Mouse (Mus musculus) midbrain, embryonic 15.5 days (tissue): ENCODE data around the gene Nkain4. TPM values are rescaled to one million over a fixed set of nuclear protein-coding genes. Genes with fewer than 3 reads are reported as not detected.

Source experiments
- ATAC-seq: fragments of 200-750 bp; cut with Nextera tagmentation; replicated peaks from 2 replicates; pipeline ENCODE4 v1.8.0; 2017; ENCODE audit warnings: moderate TSS enrichment
- H3K27ac ChIP-seq: fragments of 300-500 bp; sonication (generic); 2 replicates; pipeline ENCODE4 v1.5.1; 2015; ENCODE audit warnings: mild to moderate bottlenecking, inconsistent platforms
- H3K27me3 ChIP-seq: fragments of 300-500 bp; sonication (generic); replicated peaks from 2 replicates; pipeline ENCODE4 v1.6.1; 2015; ENCODE audit warnings: inconsistent platforms
- H3K36me3 ChIP-seq: fragments of 300-500 bp; sonication (generic); replicated peaks from 2 replicates; pipeline ENCODE4 v1.6.1; 2015; ENCODE audit warnings: inconsistent platforms
- H3K4me1 ChIP-seq: fragments of 300-500 bp; sonication (generic); 2 replicates; pipeline ENCODE4 v1.6.1; 2015; ENCODE audit warnings: inconsistent platforms
- H3K4me2 ChIP-seq: fragments of 300-500 bp; sonication (generic); 2 replicates; pipeline ENCODE4 v1.6.1; 2015; ENCODE audit warnings: inconsistent platforms, mild to moderate bottlenecking, moderate library complexity
- H3K4me3 ChIP-seq: fragments of 300-500 bp; sonication (generic); 2 replicates; pipeline ENCODE4 v1.5.1; 2015; ENCODE audit warnings: mild to moderate bottlenecking, inconsistent platforms
- H3K9ac ChIP-seq: fragments of 300-500 bp; sonication (generic); 2 replicates; pipeline ENCODE4 v1.6.1; 2015; ENCODE audit warnings: mild to moderate bottlenecking, inconsistent platforms
- H3K9me3 ChIP-seq: fragments of 300-500 bp; sonication (generic); 2 replicates; pipeline ENCODE4 v1.6.1; 2016; ENCODE audit warnings: inconsistent platforms
- WGBS: fragments of 180-500 bp; shearing (Covaris S2); methylation state at CpG from one replicate; pipeline ENCODE4 v1.1.7; 2015; ENCODE audit warnings: mixed read lengths; 5-methylcytosine and 5-hydroxymethylcytosine counted together
- polyA plus RNA-seq: library from polyadenylated mRNA; unstranded; fragments of >200 nt; fragmentation: Nextera tagmentation; extraction: Ambion mirVana; gene quantifications from 2 replicates; pipeline ENCODE4 v1.2.1, GENCODE M21; 2015

Gene Nkain4
- polyA plus RNA-seq, 1 experiment from 2014 or later: 77.0 TPM

DNA sequence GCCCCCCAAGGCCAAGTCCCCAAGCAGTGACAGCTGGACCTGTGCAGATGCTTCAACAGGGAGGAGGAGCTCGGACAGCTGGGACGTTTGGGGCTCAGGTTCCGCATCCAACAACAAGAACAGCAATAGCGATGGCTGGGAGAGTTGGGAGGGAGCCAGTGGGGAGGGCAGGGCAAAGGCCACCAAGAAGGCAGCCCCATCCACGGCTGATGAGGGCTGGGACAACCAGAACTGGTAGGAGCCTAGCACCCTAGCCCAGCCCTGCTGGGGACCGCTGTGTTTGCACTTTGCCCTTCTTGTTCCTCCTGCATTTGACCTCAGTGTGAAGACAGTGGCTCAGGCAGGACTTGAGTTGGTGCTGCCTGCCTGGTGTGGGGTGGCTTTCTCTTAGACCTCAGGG, 26.6 kb upstream of the Nkain4 start:
- Histone ChIP-seq H3K36me3 (peaks cover 59% of the 10 kb centered on the region), H3K4me1 (no peaks in the 10 kb centered on the region), H3K9ac (no peak overlapping the region), H3K4me3 (no peak overlapping the region), H3K27ac (no peak overlapping the region), H3K4me2 (no peak overlapping the region), H3K9me3 (no peaks in the 10 kb centered on the region), H3K27me3 (no peaks in the 10 kb centered on the region)
- no peak for ATAC-seq
- WGBS: 86% methylated on average over 6 of the region's 6 CpGs

DNA sequence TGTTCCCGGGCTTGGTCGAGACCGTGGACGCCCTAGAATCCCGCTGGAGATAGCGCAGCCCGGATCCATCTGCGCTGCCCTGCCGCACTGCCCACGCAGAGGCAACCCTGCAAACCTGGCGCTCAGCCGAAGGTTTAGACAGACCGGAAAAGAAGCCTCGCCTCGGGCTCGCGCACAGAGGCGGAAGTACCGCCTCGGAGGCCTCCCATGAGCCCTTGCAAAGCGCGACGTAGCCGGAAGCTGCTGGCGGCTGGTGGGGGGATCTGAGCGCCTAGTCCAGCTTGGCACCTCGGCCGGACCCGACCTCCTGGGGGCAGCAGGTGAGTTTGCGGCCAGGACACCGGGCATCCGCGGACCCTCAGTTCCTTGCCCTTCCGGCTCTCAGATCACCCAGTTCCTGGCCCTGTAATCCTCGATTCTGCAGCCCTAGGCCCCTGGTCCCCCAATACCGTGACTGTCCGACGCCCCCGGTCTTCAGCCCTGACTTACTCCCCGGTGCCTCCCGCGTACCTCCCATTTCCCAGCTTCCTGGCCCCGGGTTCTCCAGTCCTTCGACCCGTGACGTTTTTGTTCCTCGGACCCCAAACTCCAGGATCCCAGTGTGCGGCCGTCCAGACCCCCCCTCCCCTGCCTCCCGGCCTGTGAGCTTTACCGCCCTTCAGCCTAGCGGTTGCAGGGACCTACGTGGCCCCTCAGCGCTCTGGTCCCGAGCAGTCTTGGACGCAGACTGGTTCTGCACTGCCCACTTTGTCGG, 12.7 kb upstream of the Nkain4 start, which contains the start of gene Arfgap1:
TSS of gene Arfgap1 (plus strand) at position 216 of the 754 bp plus-strand sequence.
- Histone ChIP-seq H3K27ac (peak within 1 kb of the TSS; percentile 86), H3K27me3 (no peaks in the 10 kb centered on the region), H3K9me3 (no peaks in the 10 kb centered on the region), H3K4me3 (peak within 1 kb of the TSS; percentile 84), H3K4me1 (peaks cover 29% of the 10 kb centered on the region), H3K4me2 (peak within 1 kb of the TSS; percentile 87), H3K36me3 (peaks cover 14% of the 10 kb centered on the region), H3K9ac (peak within 1 kb of the TSS; percentile 90)
- WGBS: under 1% methylated on average over 56 of the region's 57 CpGs
- peak; percentile 95 for ATAC-seq

DNA sequence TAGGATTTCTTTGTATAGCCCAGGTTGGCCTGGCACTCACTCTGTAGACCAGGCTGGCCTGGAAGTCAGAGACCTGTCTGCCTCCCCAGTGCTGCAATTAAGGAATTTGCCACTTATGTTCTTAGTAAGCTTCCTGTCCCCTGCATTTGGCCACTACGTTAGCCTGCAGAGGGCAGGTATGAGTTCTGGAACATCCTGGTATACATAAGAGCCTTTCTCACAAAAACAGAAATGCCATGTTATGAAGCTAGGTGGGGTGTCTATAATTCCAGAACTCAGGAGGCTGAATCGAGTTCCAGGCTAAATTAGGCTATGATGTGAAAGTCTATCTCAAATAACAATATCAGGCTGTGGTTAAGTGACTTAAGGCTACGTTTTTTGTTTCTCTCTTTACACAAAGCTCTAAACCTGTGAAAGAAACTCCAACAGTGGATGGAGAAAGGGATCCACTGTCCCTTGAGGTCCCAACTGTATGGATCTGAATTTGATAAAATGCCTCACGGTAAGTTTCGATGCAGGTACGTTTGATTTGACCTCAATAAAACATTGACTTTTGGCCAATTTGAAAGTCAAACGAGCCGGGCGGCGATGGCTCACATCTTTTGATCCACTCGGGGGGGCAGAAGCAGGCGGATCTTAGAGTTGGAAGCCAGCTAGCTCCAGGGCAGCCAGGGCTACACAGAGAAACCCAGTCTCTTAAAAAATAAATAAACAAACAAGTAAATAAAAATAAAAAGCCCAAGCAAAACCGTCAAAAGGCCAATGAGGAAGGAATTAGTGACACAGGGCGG, 11.8 kb upstream of the Nkain4 start:
- WGBS: 13% methylated on average over 14 of the region's 14 CpGs
- Histone ChIP-seq H3K9ac (peak overlapping the region; percentile 90), H3K4me3 (peak overlapping the region; percentile 84), H3K27ac (peak overlapping the region; percentile 86), H3K4me1 (peaks cover 29% of the 10 kb centered on the region), H3K27me3 (no peaks in the 10 kb centered on the region), H3K9me3 (no peaks in the 10 kb centered on the region), H3K4me2 (peak overlapping the region; percentile 87), H3K36me3 (peaks cover 5% of the 10 kb centered on the region; the same call in 1 of the 2 replicates)
- ATAC-seq: no peak

- WGBS: 3% methylated on average over 5 of the region's 5 CpGs
- H3K4me1 ChIP-seq: peaks cover 26% of the 10 kb centered on the region
- ATAC-seq: no peak
These were observed 9.5 kb upstream of the Nkain4 start for GRCm38 (mm10) chr2:180963956-180964355.

DNA sequence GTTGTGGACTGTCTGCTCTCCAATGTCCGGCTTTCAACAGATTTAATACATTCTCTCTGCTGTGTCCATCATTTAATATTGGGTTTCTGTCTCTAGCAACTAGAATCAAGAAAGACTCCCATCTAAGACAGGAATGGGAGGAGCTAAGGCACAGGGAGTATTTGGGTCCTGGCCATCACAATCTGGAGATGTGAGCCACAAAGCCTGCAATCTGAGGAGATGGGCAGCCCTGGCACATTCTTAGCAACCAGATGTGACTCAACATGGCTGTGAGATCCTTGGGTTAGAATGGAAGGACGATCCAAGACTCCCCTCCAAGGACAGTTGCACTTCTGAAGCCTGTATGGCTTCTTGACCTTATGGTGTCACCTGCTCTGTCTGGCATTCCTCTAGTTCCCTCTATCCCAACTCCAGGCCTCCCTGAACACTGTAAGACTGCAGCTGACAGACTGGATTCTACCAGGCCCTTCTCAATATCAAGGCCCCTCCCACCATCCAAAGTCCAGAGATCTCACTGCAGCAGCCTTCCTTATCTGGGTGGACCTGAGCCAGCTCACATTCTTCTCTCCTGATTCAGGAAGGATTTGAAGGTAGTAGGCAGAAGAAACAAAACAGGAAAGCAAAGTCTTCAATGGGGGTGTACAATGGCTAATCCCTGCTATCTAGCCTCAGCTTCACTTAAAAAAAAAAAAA, 8.3 kb upstream of the Nkain4 start:
- no peaks in the 10 kb centered on the region for H3K9me3 ChIP-seq
- WGBS: 76% methylated on average over 2 of the region's 2 CpGs
- H3K4me1 ChIP-seq: peaks cover 16% of the 10 kb centered on the region
- H3K36me3 ChIP-seq: no peaks in the 10 kb centered on the region
- no peak for ATAC-seq
- no peak overlapping the region for H3K9ac ChIP-seq
- H3K4me3 ChIP-seq: no peak overlapping the region
- H3K27ac ChIP-seq: no peak overlapping the region
- H3K4me2 ChIP-seq: no peak overlapping the region
- no peaks in the 10 kb centered on the region for H3K27me3 ChIP-seq

More at GRCm38 (mm10) chr2:180963956-180964355, 9.5 kb upstream of the Nkain4 start:
- Histone ChIP-seq H3K4me3 (no peak overlapping the region), H3K4me2 (no peak overlapping the region), H3K9ac (no peak overlapping the region), H3K9me3 (no peaks in the 10 kb centered on the region), H3K36me3 (no peaks in the 10 kb centered on the region), H3K27ac (no peak overlapping the region), H3K27me3 (no peaks in the 10 kb centered on the region)

- ATAC-seq: no peak
- peaks cover 5% of the 10 kb centered on the region for H3K4me1 ChIP-seq
- H3K27me3 ChIP-seq: no peaks in the 10 kb centered on the region
- H3K4me3 ChIP-seq: no peak overlapping the region
- no peaks in the 10 kb centered on the region for H3K9me3 ChIP-seq
- H3K27ac ChIP-seq: no peak overlapping the region
- no peak overlapping the region for H3K4me2 ChIP-seq
- no peak overlapping the region for H3K9ac ChIP-seq
- 83% methylated on average over 3 of the region's 3 CpGs for WGBS
- no peaks in the 10 kb centered on the region for H3K36me3 ChIP-seq
These were observed 5.7 kb upstream of the Nkain4 start for GRCm38 (mm10) chr2:180960187-180960586.

GRCm38 (mm10) chr2:180959605-180960004, 5.1 kb upstream of the Nkain4 start:
- Histone ChIP-seq H3K4me1 (peaks cover 10% of the 10 kb centered on the region), H3K27ac (no peak overlapping the region), H3K9me3 (no peaks in the 10 kb centered on the region), H3K4me2 (no peak overlapping the region), H3K9ac (no peak overlapping the region), H3K27me3 (no peaks in the 10 kb centered on the region), H3K4me3 (no peak overlapping the region), H3K36me3 (no peaks in the 10 kb centered on the region)
- 79% methylated on average over 7 of the region's 7 CpGs for WGBS
- no peak for ATAC-seq

DNA sequence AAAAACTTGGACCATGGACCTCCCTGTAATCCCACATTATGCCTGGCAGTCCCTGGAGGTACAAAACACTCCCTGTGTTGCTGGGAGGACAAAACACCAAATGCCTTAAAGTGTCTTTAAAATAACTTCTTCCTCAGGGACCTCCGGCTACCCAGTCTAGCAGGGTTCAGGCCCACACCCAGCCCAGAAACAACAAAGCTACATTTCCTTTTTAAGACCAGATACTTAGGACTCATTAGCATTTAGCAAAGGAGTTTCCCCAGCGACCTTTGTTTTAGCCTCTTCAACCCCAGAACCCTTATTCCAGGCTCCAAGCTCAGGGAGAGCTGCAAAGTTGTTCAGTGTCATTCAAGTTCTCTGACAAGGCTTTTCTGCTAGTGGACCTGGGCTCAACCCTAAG, 861 bp downstream of the Nkain4 start:
- Histone ChIP-seq H3K4me3 (peak overlapping the region; percentile 60), H3K36me3 (no peaks in the 10 kb centered on the region), H3K4me2 (peak overlapping the region; percentile 75), H3K9ac (peak overlapping the region; percentile 66), H3K27me3 (no peaks in the 10 kb centered on the region), H3K9me3 (no peaks in the 10 kb centered on the region), H3K4me1 (peaks cover 38% of the 10 kb centered on the region), H3K27ac (peak overlapping the region; percentile 87)
- 4% methylated on average over 2 of the region's 2 CpGs for WGBS
- no peak for ATAC-seq

DNA sequence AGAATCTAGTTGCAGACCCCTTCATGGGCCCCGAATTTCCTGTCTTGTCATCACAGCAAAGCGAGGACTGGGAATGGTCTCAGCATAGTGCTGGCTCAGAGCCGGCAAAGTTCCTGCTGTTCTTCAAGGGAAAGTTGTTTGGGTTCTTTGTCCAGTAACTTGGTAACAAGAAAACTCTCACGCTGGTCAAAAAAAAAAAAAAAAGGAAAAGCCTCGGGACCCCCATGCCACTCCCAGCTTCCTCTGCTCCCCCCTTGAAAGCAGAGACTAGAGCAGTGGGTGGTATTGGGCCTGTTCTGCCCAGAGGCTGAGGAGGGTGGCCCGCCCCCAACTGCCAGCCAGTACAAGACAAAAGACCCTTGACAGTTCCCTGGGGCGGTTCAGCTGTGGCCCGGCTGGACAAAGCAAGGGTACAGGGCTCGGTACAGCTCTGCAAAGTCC, 1.7 kb downstream of the Nkain4 start:
- H3K27me3 ChIP-seq: no peaks in the 10 kb centered on the region
- peak overlapping the region; percentile 60 for H3K4me3 ChIP-seq
- H3K9me3 ChIP-seq: no peaks in the 10 kb centered on the region
- H3K9ac ChIP-seq: no peak overlapping the region
- H3K27ac ChIP-seq: peak overlapping the region; percentile 87
- H3K36me3 ChIP-seq: no peaks in the 10 kb centered on the region
- WGBS: 4% methylated on average over 9 of the region's 9 CpGs
- peaks cover 38% of the 10 kb centered on the region for H3K4me1 ChIP-seq
- ATAC-seq: peak; percentile 43
- H3K4me2 ChIP-seq: peak overlapping the region; percentile 75

- no peak overlapping the region for H3K27ac ChIP-seq
- WGBS: 21% methylated on average over 1 of the region's 1 CpGs
- H3K27me3 ChIP-seq: no peaks in the 10 kb centered on the region
- no peaks in the 10 kb centered on the region for H3K9me3 ChIP-seq
- no peaks in the 10 kb centered on the region for H3K36me3 ChIP-seq
- H3K4me1 ChIP-seq: peaks cover 36% of the 10 kb centered on the region
- ATAC-seq: no peak
- H3K4me3 ChIP-seq: no peak overlapping the region
- no peak overlapping the region for H3K9ac ChIP-seq
- H3K4me2 ChIP-seq: no peak overlapping the region
These were observed 4.6 kb downstream of the Nkain4 start for GRCm38 (mm10) chr2:180949947-180950346.

- Histone ChIP-seq H3K9me3 (no peaks in the 10 kb centered on the region), H3K4me1 (no peaks in the 10 kb centered on the region), H3K36me3 (0 out of 2 replicates have a peak, but pooled peaks cover 6% of the 10 kb centered on the region), H3K4me3 (no peak overlapping the region), H3K27me3 (no peaks in the 10 kb centered on the region), H3K4me2 (no peak overlapping the region), H3K27ac (no peak overlapping the region), H3K9ac (no peak overlapping the region)
- ATAC-seq: no peak
These were observed 12.6 kb downstream of the Nkain4 start for GRCm38 (mm10) chr2:180941869-180942268.

- no peak for ATAC-seq
- no peak overlapping the region for H3K4me2 ChIP-seq
- no peaks in the 10 kb centered on the region for H3K27me3 ChIP-seq
- 0 out of 2 replicates have a peak, but pooled peaks cover 10% of the 10 kb centered on the region for H3K36me3 ChIP-seq
- no peak overlapping the region for H3K9ac ChIP-seq
- H3K4me3 ChIP-seq: no peak overlapping the region
- H3K9me3 ChIP-seq: no peaks in the 10 kb centered on the region
- no peaks in the 10 kb centered on the region for H3K4me1 ChIP-seq
- H3K27ac ChIP-seq: no peak overlapping the region
These were observed 14.3 kb downstream of the Nkain4 start for GRCm38 (mm10) chr2:180940187-180940586.
